Mouse (Mus musculus) cerebellum, postnatal 14 days (tissue): ENCODE data around the gene Zbtb20.
A peak's percentile ranks its signal among the peaks of the same experiment; 100 is the strongest.

Experiments
- DNase-seq, 2 experiments: peaks; one replicate each; pipeline ENCODE4 v3.0.0; 2021; ENCODE audit warnings: mixed read lengths in 2 of 2

Gene Zbtb20

GRCm38 (mm10) chr16:43080923-43081702, 205.4 kb downstream of the Zbtb20 start:
- DNase-seq: peak; percentile 56 to 62

DNA sequence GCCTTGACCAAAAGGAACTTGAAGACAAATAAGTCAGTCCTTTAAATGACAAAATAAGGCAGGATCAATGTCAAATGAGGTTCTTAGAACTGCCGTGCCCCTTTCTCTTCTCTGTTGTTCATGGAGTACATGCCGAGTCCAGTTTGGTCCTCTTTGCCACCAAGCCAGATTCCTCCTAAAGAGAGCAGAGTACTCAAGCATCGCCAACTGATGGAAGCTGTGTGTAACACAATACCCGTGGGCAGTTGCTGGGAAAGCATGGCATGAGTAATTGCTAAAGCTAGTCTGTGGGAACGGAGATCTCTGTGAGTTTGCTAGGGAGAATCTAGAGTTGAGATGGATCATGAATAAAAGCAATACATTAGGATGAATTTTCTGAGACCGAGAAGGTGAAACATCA, 206.3 kb downstream of the Zbtb20 start:
- DNase-seq: peak; percentile 22 to 33

DNA sequence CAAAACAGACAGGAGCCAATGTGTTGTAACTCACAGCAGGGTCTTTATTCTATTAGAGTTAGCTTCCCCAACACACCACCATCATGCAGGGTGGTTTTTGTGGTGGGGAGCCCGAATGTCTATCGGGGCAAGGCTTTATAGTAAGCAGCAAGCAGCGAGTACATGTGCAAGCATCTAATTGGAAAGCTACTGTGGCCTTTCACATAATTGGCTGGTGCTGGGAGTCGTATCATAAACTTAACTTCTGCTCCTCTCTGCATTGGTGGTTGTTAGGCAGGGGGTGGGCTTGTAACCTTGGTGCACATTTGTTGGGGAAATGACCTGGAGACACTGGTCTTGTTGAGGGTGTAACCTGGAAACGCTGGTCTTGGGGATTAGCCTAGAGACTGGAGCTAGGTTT, 207.1 kb downstream of the Zbtb20 start:
- no peak for DNase-seq

- DNase-seq: peak; percentile 70 to 74
Observed at GRCm38 (mm10) chr16:43090188-43090587, 214.5 kb downstream of the Zbtb20 start.

DNA sequence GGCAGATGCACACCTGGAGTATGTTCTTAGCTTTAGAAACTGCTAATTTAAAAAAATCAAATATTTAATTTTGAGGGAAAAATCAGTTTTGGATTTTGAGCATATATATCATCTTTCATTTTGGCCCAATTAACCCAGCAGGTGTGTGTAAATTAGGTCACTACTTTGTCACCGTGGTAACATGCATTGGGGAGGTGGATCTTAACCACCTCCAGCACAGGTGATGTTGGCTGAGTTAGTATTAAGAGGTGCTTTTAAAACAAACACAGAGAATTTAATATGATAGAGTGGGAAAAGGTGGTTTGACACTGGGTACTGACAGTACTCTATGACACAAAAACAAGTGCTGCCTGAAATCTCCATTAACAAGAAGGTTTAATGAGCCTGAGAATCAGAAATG, 218.5 kb downstream of the Zbtb20 start:
- DNase-seq: no peak

DNA sequence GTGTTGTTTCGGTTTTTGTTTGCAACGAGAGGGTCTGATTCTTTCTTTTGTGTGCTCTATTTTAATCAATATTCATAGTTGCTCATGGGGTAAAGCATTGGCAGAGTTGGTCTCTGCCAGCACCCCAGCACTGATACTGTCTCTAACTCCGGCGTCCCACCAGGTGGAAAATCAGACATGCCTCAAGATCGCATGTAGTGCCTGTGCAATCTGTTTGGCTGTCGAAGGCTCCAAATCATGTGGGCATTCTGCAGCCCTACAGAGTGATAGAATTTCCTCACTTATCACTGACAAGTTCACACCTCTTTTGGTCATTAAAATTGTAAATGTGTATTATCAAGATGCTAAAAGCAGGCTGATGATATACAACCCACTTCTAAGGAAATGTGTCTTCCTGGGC, 219.1 kb downstream of the Zbtb20 start:
- DNase-seq: peak; percentile 39 to 51

DNA sequence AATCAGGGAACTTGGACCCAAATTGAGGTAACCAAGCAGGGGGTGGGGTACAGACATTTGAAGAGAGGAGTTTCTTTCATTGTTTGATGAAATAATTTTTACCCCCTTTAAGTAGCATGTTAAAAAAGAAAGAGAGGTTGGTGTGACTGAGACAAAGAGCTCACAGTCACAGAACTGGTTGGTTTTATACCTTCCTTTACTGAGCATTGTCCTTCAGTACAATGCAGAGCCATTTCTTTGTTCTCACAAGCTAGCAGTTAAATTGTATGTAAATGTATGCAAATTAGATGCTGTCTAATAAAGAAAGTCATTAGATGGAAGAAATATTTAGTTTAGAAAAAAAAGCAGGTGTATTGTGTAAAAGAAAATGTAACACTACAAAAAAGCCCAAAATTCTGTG, 220.4 kb downstream of the Zbtb20 start:
- DNase-seq: no peak

DNA sequence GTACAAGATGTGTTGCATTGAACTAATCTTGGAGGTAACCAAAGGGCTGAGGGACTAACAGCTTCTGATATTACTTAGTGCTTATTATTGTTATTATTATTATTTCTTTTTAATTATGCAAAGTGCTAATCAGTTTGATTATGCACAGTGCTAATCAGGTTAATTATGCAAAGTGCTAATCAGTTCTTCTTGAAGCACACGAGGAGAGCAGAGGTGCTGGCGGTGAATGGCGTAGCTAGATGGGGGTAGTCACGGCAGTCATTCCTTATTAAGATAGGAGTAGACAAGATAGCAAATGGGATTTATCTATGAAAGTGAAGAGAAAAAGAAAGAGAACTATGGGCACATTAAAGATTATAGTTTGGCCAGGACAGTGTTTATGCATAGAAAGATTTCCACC, 222.5 kb downstream of the Zbtb20 start:
- no peak for DNase-seq

GRCm38 (mm10) chr16:43098666-43099065, 223.0 kb downstream of the Zbtb20 start:
- DNase-seq: no peak

GRCm38 (mm10) chr16:43111288-43111687, 235.6 kb downstream of the Zbtb20 start:
- DNase-seq: no peak

GRCm38 (mm10) chr16:43113968-43114367, 238.3 kb downstream of the Zbtb20 start:
- DNase-seq: no peak

DNA sequence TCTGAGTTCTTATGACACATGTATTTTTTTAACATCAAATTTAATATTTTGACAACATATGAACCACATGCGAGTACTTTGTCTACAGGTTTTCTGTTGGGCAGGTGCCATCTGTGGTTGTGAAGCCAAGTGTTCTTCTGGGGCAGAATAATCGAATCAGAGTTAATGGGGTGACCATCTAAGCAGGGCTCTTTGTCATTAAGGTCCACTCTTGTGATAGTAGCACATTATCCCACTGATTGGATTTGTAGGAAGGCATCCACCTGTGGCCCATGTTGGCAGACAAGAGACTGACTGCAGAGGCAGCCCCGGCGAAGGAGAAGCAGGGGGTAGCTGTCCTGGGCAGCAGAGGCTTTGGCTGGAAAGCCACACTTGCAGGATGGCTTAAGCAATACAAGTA, 254.3 kb downstream of the Zbtb20 start:
- DNase-seq: peak; percentile 80

GRCm38 (mm10) chr16:43130583-43130982, 254.9 kb downstream of the Zbtb20 start:
- DNase-seq: peak; percentile 77 to 87

GRCm38 (mm10) chr16:43131077-43131476, 255.4 kb downstream of the Zbtb20 start:
- DNase-seq: peak in 1 of 2 experiments; percentile 27

DNA sequence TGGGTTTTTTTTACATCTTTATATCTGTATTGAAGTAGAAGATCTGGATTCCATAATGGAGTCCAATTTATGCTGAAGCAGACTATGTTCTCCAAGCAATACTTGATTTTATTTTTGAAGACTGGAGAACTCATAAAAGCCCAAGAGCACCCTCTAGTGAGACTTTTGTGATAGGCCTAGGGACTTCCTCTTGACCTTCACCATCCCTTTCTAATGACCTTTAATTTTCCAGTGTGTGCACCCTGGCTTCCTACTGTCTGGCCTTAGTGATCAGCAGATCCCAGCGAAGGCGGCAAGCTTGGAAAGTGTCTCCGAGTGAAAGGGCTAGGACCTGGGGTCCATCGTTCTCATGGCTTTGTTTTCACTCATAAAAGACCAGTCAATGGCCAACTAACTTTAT, 292.8 kb downstream of the Zbtb20 start:
- peak; percentile 49 to 51 for DNase-seq

DNA sequence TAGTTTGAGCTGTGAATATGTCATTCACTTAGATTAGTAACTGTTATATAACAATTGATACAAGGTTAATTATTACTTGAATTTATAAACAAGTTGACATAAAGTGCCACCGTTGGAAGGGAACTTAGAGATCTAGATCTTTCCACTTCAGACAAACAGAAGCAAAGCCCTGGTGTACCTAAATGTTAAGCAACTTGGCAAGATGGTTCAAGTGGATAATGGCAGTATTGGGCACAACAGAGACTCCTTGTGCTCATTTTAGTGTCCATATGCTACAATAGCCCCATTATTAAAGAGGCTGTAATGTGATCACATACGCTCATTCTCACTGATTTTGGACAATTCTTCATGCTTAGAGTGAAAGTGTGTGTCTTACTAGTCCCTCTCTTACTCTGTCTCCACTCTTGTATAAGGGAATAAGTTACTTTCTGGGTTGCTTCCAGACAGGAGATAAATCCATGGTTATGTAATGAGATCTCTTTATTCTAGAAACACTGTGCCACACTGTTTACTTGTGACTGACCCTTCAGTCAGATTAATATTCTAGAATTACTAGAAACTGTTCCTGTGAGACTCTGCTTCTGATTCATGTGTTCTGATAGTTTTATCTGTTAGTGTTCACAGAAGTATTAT, 293.7 kb downstream of the Zbtb20 start:
- no peak for DNase-seq

DNA sequence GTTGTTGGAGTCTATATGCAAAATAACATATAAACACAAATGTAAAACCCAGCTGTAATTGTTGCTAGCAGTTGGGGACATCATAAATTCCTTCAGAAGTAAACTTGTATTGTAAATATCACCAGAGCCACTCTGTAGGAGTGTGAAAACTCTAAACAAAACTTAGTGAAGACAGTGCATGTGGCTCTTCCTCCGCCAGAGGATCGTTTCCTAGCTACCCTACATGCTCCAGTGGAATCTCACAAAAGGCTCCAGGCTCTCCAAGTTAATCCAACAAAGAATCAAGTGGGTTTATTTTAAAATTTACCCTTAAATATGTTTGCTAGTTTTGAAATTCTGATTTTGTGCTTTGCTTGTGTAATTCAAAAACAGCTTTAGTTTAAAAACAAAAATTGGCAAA, 296.5 kb downstream of the Zbtb20 start:
- no peak for DNase-seq

DNA sequence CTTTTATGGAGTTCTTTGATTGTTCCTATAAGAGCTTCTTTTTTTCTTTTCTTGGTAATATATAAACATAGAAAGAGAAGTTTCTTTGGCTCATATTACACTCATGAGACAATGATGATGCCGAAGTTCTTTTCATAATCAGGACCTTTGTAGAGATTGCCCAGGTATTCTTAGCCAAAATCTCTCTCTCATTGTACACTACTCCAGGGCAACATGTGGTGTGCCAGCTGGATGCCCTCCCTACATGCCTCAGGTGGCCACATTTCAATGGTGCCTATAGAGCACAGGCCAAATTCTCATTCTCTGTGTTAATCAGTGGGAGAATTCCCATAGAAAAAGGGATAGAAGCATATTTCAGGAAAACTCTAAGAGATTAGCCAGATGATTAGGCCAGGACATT, 297.2 kb downstream of the Zbtb20 start:
- DNase-seq: peak; percentile 48 to 79

DNA sequence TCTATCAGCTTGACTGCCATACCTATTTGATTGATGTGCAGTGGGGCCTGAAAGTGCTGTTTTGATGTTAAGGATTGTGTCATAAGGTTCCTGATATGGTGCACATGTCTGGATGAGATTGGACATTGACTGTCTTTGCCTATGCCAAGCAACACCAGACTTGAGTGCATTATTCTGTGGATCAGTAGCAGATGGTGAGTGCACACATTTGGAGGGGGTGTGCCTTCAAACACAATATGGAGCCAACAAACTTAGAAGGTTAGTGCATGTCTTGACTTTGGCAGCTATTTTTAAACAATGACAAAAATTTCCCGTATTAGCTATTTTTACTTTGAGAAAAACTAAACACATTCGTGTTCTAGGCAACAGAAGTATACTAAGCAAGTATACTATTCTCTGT, 299.1 kb downstream of the Zbtb20 start:
- DNase-seq: no peak

DNA sequence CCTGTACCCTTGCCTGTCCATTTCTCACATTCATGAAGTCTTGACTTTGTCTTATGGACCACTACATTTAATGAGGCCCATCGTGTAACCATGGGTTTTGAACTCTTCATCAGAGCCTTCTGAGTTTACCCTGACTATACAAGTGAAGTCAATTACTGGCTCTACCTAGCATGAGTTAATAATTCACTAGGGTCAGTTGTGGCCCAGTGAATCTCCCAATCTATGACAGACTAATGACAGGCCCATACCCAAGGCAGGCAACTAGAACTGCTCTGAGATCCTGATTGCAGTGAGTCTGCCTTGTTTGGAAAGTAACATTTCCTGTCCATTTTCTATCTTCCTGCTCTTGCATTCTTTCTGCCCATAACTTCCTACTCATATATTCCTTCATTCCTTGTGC, 305.4 kb downstream of the Zbtb20 start:
- no peak for DNase-seq

- DNase-seq: no peak
Observed at GRCm38 (mm10) chr16:43190390-43190789, 314.7 kb downstream of the Zbtb20 start.

GRCm38 (mm10) chr16:43191060-43191850, 315.6 kb downstream of the Zbtb20 start:
- DNase-seq: peak; percentile 72 to 87

DNA sequence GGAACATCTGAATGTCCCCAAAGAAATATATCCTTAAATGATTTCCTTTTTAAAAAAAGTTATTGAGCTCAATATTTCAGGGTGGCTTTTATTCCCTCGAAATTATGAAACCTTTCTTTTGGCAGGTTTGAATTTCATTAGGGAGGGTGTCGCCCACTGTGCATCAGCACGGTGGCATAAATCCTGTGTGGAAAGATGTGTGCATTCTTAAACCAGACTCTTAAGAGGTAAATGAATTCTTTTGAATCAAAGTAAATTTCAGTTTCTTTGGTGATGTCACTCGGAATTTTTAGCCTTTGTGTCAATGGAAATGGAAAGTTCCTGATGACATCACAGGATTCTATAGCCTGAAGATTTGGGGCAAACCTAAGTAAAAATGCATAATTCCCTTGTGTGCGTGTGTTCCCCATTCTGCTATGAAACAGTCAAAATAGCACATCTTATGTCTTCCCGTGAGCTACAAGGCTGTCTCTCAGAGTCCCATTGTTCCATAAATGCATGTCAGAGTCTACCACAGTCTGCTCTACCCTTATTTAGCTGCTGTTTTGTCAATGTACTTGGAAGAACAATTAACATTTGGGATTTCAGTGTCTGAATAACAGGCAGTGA, 318.1 kb downstream of the Zbtb20 start:
- DNase-seq: peak in 1 of 2 experiments; percentile 27
